Mouse (Mus musculus): Measurements from ENCODE around the gene Rybp. TPM values are rescaled to one million over a fixed set of nuclear protein-coding genes. Genes with fewer than 3 reads are reported as not detected.

Gene Rybp
- polyA plus RNA-seq (2014; fragmentation: Illumina TruSeq; extraction: RNeasy Lipid Tissue Mini Kit (QIAGEN cat#74804)) = 198 TPM

GRCm38 (mm10) chr6:100287334-100288015, at the start of gene Rybp:
Gene Rybp (minus strand): TSS chr6:100287485.

